Mouse (Mus musculus): Measurements from ENCODE around the gene Phf3.

- TF ChIP-seq CTCF (IDR thresholded peaks at IDR 0.05) (no peak), EP300 (IDR thresholded peaks at IDR 0.05) (no peak)
Measured at GRCm38 (mm10) chr1:30851920-30852319, 21.8 kb downstream of the Phf3 start.

All from lung, postnatal 0 days (tissue).